Mouse (Mus musculus) heart, postnatal 0 days (tissue): ENCODE results near the gene Nudt1.

Experiments used
- CTCF ChIP-seq: IDR thresholded peaks from 2 replicates; pipeline ENCODE4 v1.5.1; 2016; ENCODE audit warnings: antibody characterized with exemption, control low read depth, low read depth
- EP300 ChIP-seq: IDR thresholded peaks from 2 replicates; pipeline ENCODE4 v1.6.1; 2016; ENCODE audit warnings: antibody characterized with exemption, low read depth

DNA sequence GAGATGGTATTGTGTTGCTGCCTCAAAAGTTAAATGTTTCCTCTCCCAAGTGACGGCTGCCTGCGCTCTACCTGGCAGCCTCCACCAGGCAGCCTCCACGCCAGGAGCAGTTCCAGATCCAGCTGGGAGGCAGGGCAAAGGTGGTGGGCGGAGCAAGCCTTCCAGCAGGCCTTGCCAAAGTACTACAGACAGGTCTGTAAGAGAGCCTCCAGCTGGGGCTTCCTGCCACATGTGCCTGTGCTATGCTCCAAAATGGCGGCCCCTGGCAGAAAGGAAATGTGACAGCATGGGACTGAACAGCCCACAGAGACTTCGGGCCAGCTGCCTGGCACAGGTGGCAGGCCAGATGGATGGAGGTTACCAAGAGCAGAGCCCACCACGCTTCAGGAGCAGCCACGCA, 39.1 kb upstream of the Nudt1 start:
- TF ChIP-seq CTCF (no peak), EP300 (no peak)
